Mouse (Mus musculus): ENCODE data around the gene Myo18b.

The Myo18b gene

GRCm38 (mm10) chr5:112679251-112679650 lies 216.9 kb downstream of the Myo18b start:
- DNase-seq (ENCODE audit: extremely low spot score) = no peak

GRCm38 (mm10) chr5:112678153-112678552 lies 218.0 kb downstream of the Myo18b start:
- DNase-seq (ENCODE audit: extremely low spot score) = no peak

GRCm38 (mm10) chr5:112674806-112675205 lies 221.4 kb downstream of the Myo18b start:
- DNase-seq (ENCODE audit: extremely low spot score) = no peak

GRCm38 (mm10) chr5:112672457-112672856 lies 223.7 kb downstream of the Myo18b start:
- no peak for DNase-seq (ENCODE audit: extremely low spot score)

- no peak for DNase-seq (ENCODE audit: extremely low spot score)
Observed at GRCm38 (mm10) chr5:112671961-112672360, 224.2 kb downstream of the Myo18b start.

- no peak for DNase-seq (ENCODE audit: extremely low spot score)
Observed at GRCm38 (mm10) chr5:112667153-112667552, 229.0 kb downstream of the Myo18b start.

GRCm38 (mm10) chr5:112665661-112666060 lies 230.5 kb downstream of the Myo18b start:
- DNase-seq (ENCODE audit: extremely low spot score) = no peak

- no peak for DNase-seq (ENCODE audit: extremely low spot score)
Observed at GRCm38 (mm10) chr5:112663701-112664100, 232.5 kb downstream of the Myo18b start.

- no peak for DNase-seq (ENCODE audit: extremely low spot score)
Observed at GRCm38 (mm10) chr5:112660924-112661431, 235.2 kb downstream of the Myo18b start.

- peak; percentile 63 for DNase-seq (ENCODE audit: extremely low spot score)
Observed at GRCm38 (mm10) chr5:112659295-112659694, 236.9 kb downstream of the Myo18b start.

GRCm38 (mm10) chr5:112656811-112657210 lies 239.4 kb downstream of the Myo18b start:
- DNase-seq (ENCODE audit: extremely low spot score) = no peak

- DNase-seq (ENCODE audit: extremely low spot score) = no peak
Observed at GRCm38 (mm10) chr5:112655986-112656541, 240.1 kb downstream of the Myo18b start.

GRCm38 (mm10) chr5:112655529-112655928 lies 240.6 kb downstream of the Myo18b start:
- peak; percentile 32 for DNase-seq (ENCODE audit: extremely low spot score)

GRCm38 (mm10) chr5:112652036-112652435 lies 244.1 kb downstream of the Myo18b start:
- no peak for DNase-seq (ENCODE audit: extremely low spot score)

- no peak for DNase-seq (ENCODE audit: extremely low spot score)
Observed at GRCm38 (mm10) chr5:112649164-112649702, 246.9 kb downstream of the Myo18b start.

- DNase-seq (ENCODE audit: extremely low spot score) = no peak
Observed at GRCm38 (mm10) chr5:112646871-112647270, 249.3 kb downstream of the Myo18b start.

- no peak for DNase-seq (ENCODE audit: extremely low spot score)
Observed at GRCm38 (mm10) chr5:112645535-112645934, 250.6 kb downstream of the Myo18b start.

- peak; percentile 80 for DNase-seq (ENCODE audit: extremely low spot score)
Observed at GRCm38 (mm10) chr5:112643533-112644272, 252.5 kb downstream of the Myo18b start.

- DNase-seq (ENCODE audit: extremely low spot score) = no peak
Observed at GRCm38 (mm10) chr5:112642731-112643130, 253.4 kb downstream of the Myo18b start.

- no peak for DNase-seq (ENCODE audit: extremely low spot score)
Observed at GRCm38 (mm10) chr5:112641770-112642169, 254.4 kb downstream of the Myo18b start.

GRCm38 (mm10) chr5:112641131-112641530 lies 255.0 kb downstream of the Myo18b start:
- no peak for DNase-seq (ENCODE audit: extremely low spot score)

GRCm38 (mm10) chr5:112640651-112641050 lies 255.5 kb downstream of the Myo18b start:
- peak; percentile 75 for DNase-seq (ENCODE audit: extremely low spot score)

All from embryo, embryonic 9.5 days (tissue).